Mouse (Mus musculus): Measurements from ENCODE around the gene Vangl1.

DNA sequence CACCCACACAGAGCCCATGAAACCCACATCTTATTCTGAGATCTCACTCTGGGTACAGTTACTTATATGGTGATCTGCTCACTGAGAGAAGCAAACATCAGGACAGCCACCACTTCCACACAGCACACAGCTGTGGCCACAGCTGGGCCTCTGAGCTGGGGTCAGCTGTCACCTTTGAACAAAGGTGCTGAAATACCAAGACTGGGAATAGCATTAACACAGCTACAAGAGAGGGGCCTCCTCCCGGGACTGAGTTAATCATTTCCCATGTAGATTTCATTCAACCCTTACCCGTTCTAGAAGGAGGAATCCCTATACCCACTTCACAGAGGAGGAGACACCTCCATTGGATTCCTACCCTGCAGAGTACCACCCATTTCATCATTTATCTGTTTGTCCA, 8.7 kb downstream of the Vangl1 start:
- TF ChIP-seq POLR2A (IDR thresholded peaks at IDR 0.05; ENCODE audit: low read depth, low read length) (no peak), ZC3H11A (IDR thresholded peaks at IDR 0.05; ENCODE audit: low read depth, low read length) (no peak), MAFK (IDR thresholded peaks at IDR 0.05; ENCODE audit: insufficient replicate concordance, low read length) (no peak), CTCF (conservative IDR thresholded peaks at IDR 0.05 in 1 of 2, IDR thresholded peaks at IDR 0.05 in 1 of 2; ENCODE audit: low read depth in 2 of 2, low read length in 2 of 2) (no peak), MEF2A (IDR thresholded peaks at IDR 0.05; ENCODE audit: borderline replicate concordance, low read depth, low read length) (no peak)

Measured in CH12.LX (cell line).